Mouse (Mus musculus) E14TG2a.4 (cell line): ENCODE measurements at regions not wholly inside any gene's neighbourhood (a gene's known extent, or its start where the extent isn't known, plus 50 kb on each side); places are given as distances from the start of the nearest gene placed in this dataset.

Source experiments
- H3K27me3 ChIP-seq: 2 replicates; pipeline ENCODE4 v1.6.1; 2014; ENCODE audit warnings: low read length, control low read depth; ENCODE audit not compliant: insufficient read depth
- H3K36me3 ChIP-seq: 2 replicates; pipeline ENCODE4 v1.6.1; 2014; ENCODE audit warnings: low read length, control low read depth; ENCODE audit not compliant: insufficient read depth
- H3K4me1 ChIP-seq: replicated peaks from 2 replicates; pipeline ENCODE4 v1.6.1; 2014; ENCODE audit warnings: low read depth, low read length, control low read depth
- H3K4me3 ChIP-seq: replicated peaks from 2 replicates; pipeline ENCODE4 v1.5.1; 2014; ENCODE audit warnings: mild to moderate bottlenecking, low read length
- H3K9me3 ChIP-seq: 2 replicates; pipeline ENCODE4 v1.6.1; 2014; ENCODE audit warnings: low read length, control low read depth
- CTCF ChIP-seq: conservative IDR thresholded peaks from 2 replicates; pipeline ENCODE4 v1.5.1; 2014; ENCODE audit warnings: low read length
- NANOG ChIP-seq: IDR thresholded peaks from 2 replicates; pipeline ENCODE4 v1.6.1; 2014; ENCODE audit warnings: borderline replicate concordance, low read length, mixed read lengths
- POU5F1 ChIP-seq: IDR thresholded peaks from 2 replicates; pipeline ENCODE4 v1.6.1; 2014; ENCODE audit warnings: low read length, borderline replicate concordance

- Histone ChIP-seq H3K4me1 (peaks cover 46% of the 10 kb centered on the region), H3K36me3 (no peaks in the 10 kb centered on the region), H3K27me3 (no peaks in the 10 kb centered on the region), H3K9me3 (no peaks in the 10 kb centered on the region), H3K4me3 (peak overlapping the region; percentile 57)
- TF ChIP-seq POU5F1 (no peak), CTCF (no peak)
Observed at GRCm38 (mm10) chr4:53327382-53328165, 112.6 kb upstream of the Slc44a1 start.

- Histone ChIP-seq H3K4me3 (no peak overlapping the region), H3K9me3 (no peaks in the 10 kb centered on the region), H3K4me1 (peaks cover 65% of the 10 kb centered on the region), H3K27me3 (no peaks in the 10 kb centered on the region), H3K36me3 (peaks cover under 1% of the 10 kb centered on the region; the same call in 1 of the 2 replicates)
- no peak for TF ChIP-seq POU5F1
- TF ChIP-seq NANOG, result no peak
- no peak for TF ChIP-seq CTCF
Observed at GRCm38 (mm10) chr4:53323838-53324237, 116.4 kb upstream of the Slc44a1 start.

- Histone ChIP-seq H3K4me3 (no peak overlapping the region), H3K27me3 (no peaks in the 10 kb centered on the region), H3K9me3 (no peaks in the 10 kb centered on the region), H3K36me3 (peaks cover 6% of the 10 kb centered on the region), H3K4me1 (peaks cover 70% of the 10 kb centered on the region)
- no peak for TF ChIP-seq POU5F1
- no peak for TF ChIP-seq CTCF
- no peak for TF ChIP-seq NANOG
Observed at GRCm38 (mm10) chr4:53323195-53323594, 117.0 kb upstream of the Slc44a1 start.

- TF ChIP-seq CTCF (no peak), POU5F1 (no peak), NANOG (no peak)
Observed at GRCm38 (mm10) chr4:53322484-53322883, 117.7 kb upstream of the Slc44a1 start.

GRCm38 (mm10) chr4:53320735-53321449, 119.3 kb upstream of the Slc44a1 start:
- peak overlapping the region; percentile 30; the same call in 1 of the 2 replicates for H3K4me3 ChIP-seq
- no peaks in the 10 kb centered on the region for H3K9me3 ChIP-seq
- peaks cover 66% of the 10 kb centered on the region for H3K4me1 ChIP-seq
- peaks cover 20% of the 10 kb centered on the region for H3K36me3 ChIP-seq
- no peaks in the 10 kb centered on the region for H3K27me3 ChIP-seq
- TF ChIP-seq CTCF, result no peak
- no peak for TF ChIP-seq POU5F1
- TF ChIP-seq NANOG, result no peak

More at GRCm38 (mm10) chr4:53322484-53322883, 117.7 kb upstream of the Slc44a1 start:
- no peaks in the 10 kb centered on the region for H3K9me3 ChIP-seq
- H3K4me1 ChIP-seq, result peaks cover 67% of the 10 kb centered on the region
- no peaks in the 10 kb centered on the region for H3K27me3 ChIP-seq
- H3K4me3 ChIP-seq, result no peak overlapping the region
- peaks cover 8% of the 10 kb centered on the region for H3K36me3 ChIP-seq

- Histone ChIP-seq H3K9me3 (peaks cover 12% of the 10 kb centered on the region), H3K4me1 (peaks cover 67% of the 10 kb centered on the region), H3K27me3 (no peaks in the 10 kb centered on the region), H3K36me3 (peaks cover 27% of the 10 kb centered on the region), H3K4me3 (no peak overlapping the region)
- TF ChIP-seq POU5F1 (no peak), CTCF (no peak), NANOG (no peak)
Observed at GRCm38 (mm10) chr4:53319051-53319450, 121.2 kb upstream of the Slc44a1 start.

- Histone ChIP-seq H3K9me3 (peaks cover 20% of the 10 kb centered on the region), H3K36me3 (peaks cover 27% of the 10 kb centered on the region), H3K4me3 (no peak overlapping the region), H3K27me3 (no peaks in the 10 kb centered on the region), H3K4me1 (peaks cover 60% of the 10 kb centered on the region)
- TF ChIP-seq POU5F1 (no peak), CTCF (no peak), NANOG (no peak)
Observed at GRCm38 (mm10) chr4:53318181-53318580, 122.0 kb upstream of the Slc44a1 start.

- Histone ChIP-seq H3K4me3 (no peak overlapping the region), H3K4me1 (peaks cover 52% of the 10 kb centered on the region), H3K9me3 (peaks cover 22% of the 10 kb centered on the region), H3K27me3 (no peaks in the 10 kb centered on the region), H3K36me3 (peaks cover 31% of the 10 kb centered on the region)
- TF ChIP-seq NANOG, result no peak
Observed at GRCm38 (mm10) chr4:53317453-53317824, 122.8 kb upstream of the Slc44a1 start.
